Mouse (Mus musculus) telencephalon, adult 2 months (tissue): ENCODE data around the gene Rtcb.

ENCODE experiments used
- DNase-seq: peaks from one replicate; pipeline ENCODE4 v3.0.0-alpha.2; 2011; ENCODE audit warnings: low read depth, low spot score

Rtcb gene

GRCm38 (mm10) chr10:85957464-85957950 is at the start of gene Rtcb:
Gene Rtcb, minus strand, starts transcription at chr10:85957823.
- DNase-seq: peak; percentile 91

GRCm38 (mm10) chr10:86006455-86006854 is 48.8 kb upstream of the Rtcb start:
- DNase-seq: peak; percentile 50

GRCm38 (mm10) chr10:86000447-86000846 is 42.8 kb upstream of the Rtcb start:
- DNase-seq: no peak

DNA sequence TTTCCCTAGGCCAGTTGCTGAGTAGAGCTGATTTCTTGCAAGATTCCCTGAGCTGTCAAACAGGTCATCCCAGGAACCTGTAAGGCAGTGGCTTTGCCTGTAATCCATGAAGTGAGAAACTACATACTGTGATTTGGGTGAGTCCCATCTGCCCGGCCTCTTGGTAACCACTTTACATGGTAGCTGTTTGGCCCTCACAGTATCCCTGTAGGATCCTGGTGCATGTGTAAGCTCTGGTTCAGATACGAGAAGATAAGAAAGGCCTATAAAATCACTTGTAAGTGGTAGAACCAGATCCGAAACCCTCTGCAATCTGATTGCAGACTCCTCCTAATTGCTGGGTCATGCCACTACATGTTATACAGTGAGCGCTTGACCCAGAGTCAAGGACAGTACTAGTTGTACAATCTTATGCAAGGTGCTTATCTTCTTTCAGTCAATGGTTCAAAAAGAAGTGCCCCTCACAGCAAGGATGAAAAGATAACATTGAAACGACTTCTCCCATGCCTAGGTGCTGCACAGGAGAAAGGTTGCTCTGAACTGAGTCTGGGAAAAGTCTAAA is 37.0 kb upstream of the Rtcb start:
- DNase-seq: no peak

DNA sequence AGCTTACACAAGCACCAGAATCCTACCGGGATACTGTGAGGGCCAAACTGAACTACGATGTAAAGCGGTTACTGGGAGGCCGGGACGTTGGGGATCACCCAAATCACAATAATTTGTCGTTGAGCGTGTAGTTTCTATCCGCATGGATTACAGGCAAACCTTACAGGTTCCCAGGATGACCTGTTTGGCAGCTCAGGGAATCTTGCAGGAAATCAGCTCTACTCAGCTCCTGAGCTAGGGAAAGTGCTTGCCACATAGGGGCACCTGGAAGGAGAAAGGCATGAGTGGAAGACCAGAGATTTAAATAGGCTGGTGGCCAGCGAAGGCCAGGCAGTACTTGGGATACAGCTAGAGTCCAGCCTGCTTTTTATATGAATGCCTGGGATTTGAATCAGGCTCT is 36.2 kb upstream of the Rtcb start:
- DNase-seq: no peak

DNA sequence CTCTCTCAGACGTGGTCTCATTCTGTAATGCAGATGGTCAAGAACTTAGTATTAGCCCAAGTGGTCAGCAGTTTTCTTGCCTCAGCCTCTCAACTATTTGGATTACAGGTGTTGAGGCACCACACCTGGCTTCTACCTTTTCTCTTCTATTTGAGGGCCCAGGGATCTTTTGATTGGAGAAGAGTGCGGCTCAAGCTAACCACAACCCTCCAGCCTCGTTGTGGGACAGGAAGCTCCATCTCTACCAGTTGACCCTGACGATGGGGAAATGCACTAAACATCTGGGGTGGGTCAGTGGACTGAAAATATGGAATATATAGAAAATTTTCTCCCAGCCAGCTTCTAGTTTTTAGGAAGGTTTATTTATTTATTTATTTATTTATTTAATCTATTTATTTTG is 34.8 kb upstream of the Rtcb start:
- DNase-seq: no peak

DNA sequence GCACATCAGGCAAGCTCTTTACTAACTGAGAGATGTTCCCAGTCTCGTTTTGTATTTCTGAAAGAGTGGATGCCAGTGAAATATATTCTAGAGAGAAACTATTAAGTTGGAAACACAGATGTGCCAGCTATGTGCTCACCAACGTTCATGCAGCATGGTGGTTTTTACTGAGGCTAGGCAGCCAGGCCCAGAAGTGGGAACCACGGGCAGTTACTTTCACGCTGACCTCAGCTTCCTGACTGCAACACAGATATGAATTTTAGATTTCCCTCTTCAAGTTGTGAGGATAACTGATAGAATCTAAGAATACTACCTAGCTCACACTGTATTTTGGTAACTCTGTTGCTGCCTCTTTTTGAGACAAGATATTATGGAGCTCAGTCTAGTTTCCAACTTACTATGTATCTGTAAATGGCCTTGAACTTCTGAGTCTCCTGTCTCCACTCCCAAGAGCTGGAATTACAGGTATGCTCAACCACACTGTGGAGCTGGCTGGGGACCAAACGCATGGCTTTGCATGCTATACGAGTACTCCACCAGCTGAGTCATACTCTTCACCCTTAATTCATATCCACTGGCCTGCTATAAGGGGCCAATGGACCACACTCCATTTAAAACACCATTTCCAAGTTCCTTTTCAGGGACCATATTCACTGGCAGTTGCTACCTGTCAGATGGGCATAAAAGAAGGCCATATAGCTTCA is 31.9 kb upstream of the Rtcb start:
- DNase-seq: no peak

- no peak for DNase-seq
Measured at GRCm38 (mm10) chr10:85972915-85973314, 15.3 kb upstream of the Rtcb start.

GRCm38 (mm10) chr10:85971826-85972225 is 14.2 kb upstream of the Rtcb start:
- no peak for DNase-seq

GRCm38 (mm10) chr10:85969894-85970620 is 12.4 kb upstream of the Rtcb start:
- no peak for DNase-seq

- no peak for DNase-seq
Measured at GRCm38 (mm10) chr10:85968731-85969130, 11.1 kb upstream of the Rtcb start.

GRCm38 (mm10) chr10:85968157-85968634 is 10.6 kb upstream of the Rtcb start:
- peak; percentile 29 for DNase-seq

- no peak for DNase-seq
Measured at GRCm38 (mm10) chr10:85967411-85968156, 10.0 kb upstream of the Rtcb start.

DNA sequence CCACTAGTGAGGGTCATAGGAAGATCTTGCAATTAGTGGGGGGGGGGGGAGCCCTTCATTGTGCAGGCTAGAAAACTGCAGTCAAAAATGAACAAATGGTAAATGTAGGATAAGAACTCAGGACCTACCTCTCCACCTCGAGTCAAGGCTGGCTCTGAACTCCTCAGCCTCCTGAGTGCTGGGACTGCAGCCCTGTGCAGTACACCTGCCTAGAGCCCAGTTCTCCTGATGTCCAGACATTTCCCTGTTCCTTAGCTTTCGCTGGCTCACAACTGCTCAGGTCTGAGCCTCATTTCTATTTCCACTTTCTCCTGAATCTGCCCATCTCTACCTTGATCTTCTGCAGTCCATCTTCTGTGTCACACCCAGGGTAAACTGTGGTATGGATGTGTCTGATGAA is 8.9 kb upstream of the Rtcb start:
- DNase-seq: no peak

GRCm38 (mm10) chr10:85964316-85964715 is 6.7 kb upstream of the Rtcb start:
- no peak for DNase-seq

DNA sequence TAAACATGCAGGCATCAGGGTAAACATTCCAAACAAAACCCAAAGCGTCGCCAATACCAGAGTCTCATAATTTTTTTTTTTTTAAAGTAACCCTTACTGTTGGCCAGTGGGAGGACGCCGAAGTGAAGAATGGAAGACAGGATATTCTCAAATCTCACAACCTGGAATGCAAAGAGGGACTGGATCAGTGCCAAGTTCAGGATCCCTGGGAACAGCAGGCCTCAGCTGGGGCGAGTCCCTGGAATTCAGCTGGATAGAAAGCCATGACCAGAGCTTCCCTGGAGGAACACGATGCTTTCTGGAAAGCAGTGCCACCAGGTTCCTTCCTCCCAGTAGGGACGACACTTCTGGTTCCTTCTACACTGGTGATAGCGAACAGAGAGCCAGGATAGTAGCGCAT is 5.3 kb upstream of the Rtcb start:
- no peak for DNase-seq

- DNase-seq: no peak
Measured at GRCm38 (mm10) chr10:85956871-85957419, 678 bp downstream of the Rtcb start.

- no peak for DNase-seq
Measured at GRCm38 (mm10) chr10:85954429-85954828, 3.2 kb downstream of the Rtcb start.

- no peak for DNase-seq
Measured at GRCm38 (mm10) chr10:85953401-85953800, 4.2 kb downstream of the Rtcb start.

- no peak for DNase-seq
Measured at GRCm38 (mm10) chr10:85951765-85952443, 5.7 kb downstream of the Rtcb start.
